Mouse (Mus musculus): ENCODE results near the gene Atp2c2. TPM values are rescaled to one million over a fixed set of nuclear protein-coding genes. Genes with fewer than 3 reads are reported as not detected.

Gene Atp2c2
- polyA plus RNA-seq, 1 experiment from 2014 or later: 3.7 TPM

- WGBS: 26% methylated on average over 14 of the region's 14 CpGs
- no peaks in the 10 kb centered on the region for H3K27me3 ChIP-seq (ENCODE audit: control insufficient read depth, insufficient read depth, low read length)
- ATAC-seq (ENCODE audit: insufficient number of reproducible peaks, insufficient read depth, low FRiP score, low read depth): 0 out of 2 replicates have a peak, but pooled peaks have one; percentile 4
- no peak overlapping the region for H3K4me3 ChIP-seq (ENCODE audit: low read depth, low read length)
- no peak overlapping the region for H3K4me2 ChIP-seq (replicated peaks; ENCODE audit: low read depth, low read length)
- no peaks in the 10 kb centered on the region for H3K36me3 ChIP-seq (ENCODE audit: control insufficient read depth, insufficient read depth, low read length)
- H3K9me3 ChIP-seq (ENCODE audit: control insufficient read depth, low read depth, low read length): no peaks in the 10 kb centered on the region
- peaks cover 16% of the 10 kb centered on the region for H3K4me1 ChIP-seq (ENCODE audit: control insufficient read depth, insufficient read depth, low read length)
- no peak overlapping the region for H3K9ac ChIP-seq (replicated peaks; ENCODE audit: low read depth, low read length)
- no peak overlapping the region; the same call in 1 of the 2 replicates for H3K27ac ChIP-seq (ENCODE audit: low read length)
Measured at GRCm38 (mm10) chr8:119779013-119779737, 79.4 kb downstream of the Atp2c2 start.

GRCm38 (mm10) chr8:119780402-119781049, 80.7 kb downstream of the Atp2c2 start:
- H3K4me1 ChIP-seq (ENCODE audit: control insufficient read depth, insufficient read depth, low read length): peaks cover 20% of the 10 kb centered on the region
- no peak for ATAC-seq (ENCODE audit: insufficient number of reproducible peaks, insufficient read depth, low FRiP score, low read depth)
- no peaks in the 10 kb centered on the region for H3K9me3 ChIP-seq (ENCODE audit: control insufficient read depth, low read depth, low read length)
- 73% methylated on average over 9 of the region's 9 CpGs for WGBS
- no peak overlapping the region for H3K9ac ChIP-seq (replicated peaks; ENCODE audit: low read depth, low read length)
- H3K4me2 ChIP-seq (replicated peaks; ENCODE audit: low read depth, low read length): no peak overlapping the region
- H3K27ac ChIP-seq (ENCODE audit: low read length): no peak overlapping the region
- H3K27me3 ChIP-seq (ENCODE audit: control insufficient read depth, insufficient read depth, low read length): no peaks in the 10 kb centered on the region
- no peak overlapping the region for H3K4me3 ChIP-seq (ENCODE audit: low read depth, low read length)
- H3K36me3 ChIP-seq (ENCODE audit: control insufficient read depth, insufficient read depth, low read length): no peaks in the 10 kb centered on the region

- Histone ChIP-seq H3K4me1 (ENCODE audit: control insufficient read depth, insufficient read depth, low read length) (peaks cover 24% of the 10 kb centered on the region), H3K36me3 (ENCODE audit: control insufficient read depth, insufficient read depth, low read length) (no peaks in the 10 kb centered on the region), H3K27me3 (ENCODE audit: control insufficient read depth, insufficient read depth, low read length) (no peaks in the 10 kb centered on the region), H3K9ac (replicated peaks; ENCODE audit: low read depth, low read length) (no peak overlapping the region), H3K27ac (ENCODE audit: low read length) (no peak overlapping the region), H3K9me3 (ENCODE audit: control insufficient read depth, low read depth, low read length) (no peaks in the 10 kb centered on the region), H3K4me2 (replicated peaks; ENCODE audit: low read depth, low read length) (no peak overlapping the region), H3K4me3 (ENCODE audit: low read depth, low read length) (no peak overlapping the region)
- WGBS: 51% methylated on average over 4 of the region's 4 CpGs
- no peak for ATAC-seq (ENCODE audit: insufficient number of reproducible peaks, insufficient read depth, low FRiP score, low read depth)
Measured at GRCm38 (mm10) chr8:119781086-119781840, 81.5 kb downstream of the Atp2c2 start.

GRCm38 (mm10) chr8:119782715-119783114, 82.9 kb downstream of the Atp2c2 start:
- no peaks in the 10 kb centered on the region for H3K36me3 ChIP-seq (ENCODE audit: control insufficient read depth, insufficient read depth, low read length)
- H3K9ac ChIP-seq (replicated peaks; ENCODE audit: low read depth, low read length): no peak overlapping the region
- H3K4me1 ChIP-seq (ENCODE audit: control insufficient read depth, insufficient read depth, low read length): peaks cover 14% of the 10 kb centered on the region; the same call in 1 of the 2 replicates
- 8% methylated on average over 5 of the region's 5 CpGs for WGBS
- H3K27me3 ChIP-seq (ENCODE audit: control insufficient read depth, insufficient read depth, low read length): no peaks in the 10 kb centered on the region
- H3K9me3 ChIP-seq (ENCODE audit: control insufficient read depth, low read depth, low read length): no peaks in the 10 kb centered on the region
- no peak overlapping the region for H3K4me3 ChIP-seq (ENCODE audit: low read depth, low read length)
- no peak overlapping the region for H3K27ac ChIP-seq (ENCODE audit: low read length)
- no peak for ATAC-seq (ENCODE audit: insufficient number of reproducible peaks, insufficient read depth, low FRiP score, low read depth)
- H3K4me2 ChIP-seq (replicated peaks; ENCODE audit: low read depth, low read length): no peak overlapping the region

GRCm38 (mm10) chr8:119783579-119783978, 83.8 kb downstream of the Atp2c2 start:
- Histone ChIP-seq H3K27me3 (ENCODE audit: control insufficient read depth, insufficient read depth, low read length) (no peaks in the 10 kb centered on the region), H3K4me3 (ENCODE audit: low read depth, low read length) (no peak overlapping the region), H3K27ac (ENCODE audit: low read length) (no peak overlapping the region), H3K4me2 (replicated peaks; ENCODE audit: low read depth, low read length) (no peak overlapping the region), H3K9me3 (ENCODE audit: control insufficient read depth, low read depth, low read length) (no peaks in the 10 kb centered on the region), H3K4me1 (ENCODE audit: control insufficient read depth, insufficient read depth, low read length) (peaks cover 13% of the 10 kb centered on the region; the same call in 1 of the 2 replicates), H3K9ac (replicated peaks; ENCODE audit: low read depth, low read length) (no peak overlapping the region), H3K36me3 (ENCODE audit: control insufficient read depth, insufficient read depth, low read length) (no peaks in the 10 kb centered on the region)
- ATAC-seq (ENCODE audit: insufficient number of reproducible peaks, insufficient read depth, low FRiP score, low read depth): no peak
- WGBS: 68% methylated on average over 6 of the region's 6 CpGs

- Histone ChIP-seq H3K4me3 (ENCODE audit: low read depth, low read length) (no peak overlapping the region), H3K4me2 (replicated peaks; ENCODE audit: low read depth, low read length) (no peak overlapping the region), H3K27ac (ENCODE audit: low read length) (no peak overlapping the region), H3K27me3 (ENCODE audit: control insufficient read depth, insufficient read depth, low read length) (no peaks in the 10 kb centered on the region), H3K4me1 (ENCODE audit: control insufficient read depth, insufficient read depth, low read length) (0 out of 2 replicates have a peak, but pooled peaks cover 13% of the 10 kb centered on the region), H3K9me3 (ENCODE audit: control insufficient read depth, low read depth, low read length) (no peaks in the 10 kb centered on the region), H3K9ac (replicated peaks; ENCODE audit: low read depth, low read length) (no peak overlapping the region), H3K36me3 (ENCODE audit: control insufficient read depth, insufficient read depth, low read length) (no peaks in the 10 kb centered on the region)
- no peak for ATAC-seq (ENCODE audit: insufficient number of reproducible peaks, insufficient read depth, low FRiP score, low read depth)
- WGBS: 53% methylated on average over 9 of the region's 9 CpGs
Measured at GRCm38 (mm10) chr8:119784141-119784574, 84.3 kb downstream of the Atp2c2 start.

GRCm38 (mm10) chr8:119784676-119785075, 84.9 kb downstream of the Atp2c2 start:
- no peak for ATAC-seq (ENCODE audit: insufficient number of reproducible peaks, insufficient read depth, low FRiP score, low read depth)
- Histone ChIP-seq H3K27ac (ENCODE audit: low read length) (no peak overlapping the region), H3K9me3 (ENCODE audit: control insufficient read depth, low read depth, low read length) (no peaks in the 10 kb centered on the region), H3K4me3 (ENCODE audit: low read depth, low read length) (no peak overlapping the region), H3K9ac (replicated peaks; ENCODE audit: low read depth, low read length) (no peak overlapping the region), H3K4me2 (replicated peaks; ENCODE audit: low read depth, low read length) (no peak overlapping the region), H3K36me3 (ENCODE audit: control insufficient read depth, insufficient read depth, low read length) (no peaks in the 10 kb centered on the region), H3K27me3 (ENCODE audit: control insufficient read depth, insufficient read depth, low read length) (no peaks in the 10 kb centered on the region), H3K4me1 (ENCODE audit: control insufficient read depth, insufficient read depth, low read length) (0 out of 2 replicates have a peak, but pooled peaks cover 13% of the 10 kb centered on the region)
- WGBS: 74% methylated on average over 7 of the region's 7 CpGs

- Histone ChIP-seq H3K4me2 (replicated peaks; ENCODE audit: low read depth, low read length) (no peak overlapping the region), H3K27ac (ENCODE audit: low read length) (no peak overlapping the region), H3K9me3 (ENCODE audit: control insufficient read depth, low read depth, low read length) (no peaks in the 10 kb centered on the region), H3K36me3 (ENCODE audit: control insufficient read depth, insufficient read depth, low read length) (no peaks in the 10 kb centered on the region), H3K4me1 (ENCODE audit: control insufficient read depth, insufficient read depth, low read length) (0 out of 2 replicates have a peak, but pooled peaks cover 15% of the 10 kb centered on the region), H3K27me3 (ENCODE audit: control insufficient read depth, insufficient read depth, low read length) (no peaks in the 10 kb centered on the region), H3K9ac (replicated peaks; ENCODE audit: low read depth, low read length) (no peak overlapping the region), H3K4me3 (ENCODE audit: low read depth, low read length) (no peak overlapping the region)
- WGBS: 56% methylated on average over 18 of the region's 18 CpGs
- no peak for ATAC-seq (ENCODE audit: insufficient number of reproducible peaks, insufficient read depth, low FRiP score, low read depth)
Measured at GRCm38 (mm10) chr8:119785764-119786405, 86.1 kb downstream of the Atp2c2 start.

Measured in stomach, embryonic 14.5 days (tissue).